Mouse (Mus musculus) MEL (cell line): ENCODE data around the gene Ubfd1. TPM values are rescaled to one million over a fixed set of nuclear protein-coding genes. Genes with fewer than 3 reads are reported as not detected.
A peak's percentile ranks its signal among the peaks of the same experiment; 100 is the strongest.

Experiments
- DNase-seq: peaks from one replicate; pipeline ENCODE4 v3.0.0; 2011; ENCODE audit warnings: low read depth, low spot score
- H3K27ac ChIP-seq: 2 replicates; pipeline ENCODE4 v1.5.1; 2012; ENCODE audit warnings: low read depth, mild to moderate bottlenecking, control low read depth, low read length, moderate library complexity; ENCODE audit not compliant: control insufficient read depth
- H3K27me3 ChIP-seq, 2 experiments: fragments of 150-350 bp in 1 of 2; sonication (generic) in 1 of 2; 2 replicates each; pipeline ENCODE4 v1.6.1; 2012; ENCODE audit warnings: low read length in 2 of 2, mild to moderate bottlenecking in 2 of 2, improper control_type of control experiment in 1 of 2, moderate library complexity in 1 of 2; ENCODE audit not compliant: insufficient read depth in 2 of 2, control insufficient read depth in 1 of 2
- H3K36me3 ChIP-seq, 2 experiments: 2 replicates each; pipeline ENCODE4 v1.6.1; 2012 to 2014; ENCODE audit warnings: low read length in 2 of 2, improper control_type of control experiment in 1 of 2, inconsistent platforms in 1 of 2, mild to moderate bottlenecking in 1 of 2; ENCODE audit not compliant: insufficient read depth in 2 of 2, control insufficient read depth in 1 of 2
- H3K4me1 ChIP-seq, 2 experiments: fragments of 150-350 bp in 1 of 2; sonication (generic) in 1 of 2; 2 replicates each; pipeline ENCODE4 v1.6.1; 2012; ENCODE audit warnings: low read length in 2 of 2, improper control_type of control experiment in 1 of 2, mild to moderate bottlenecking in 1 of 2; ENCODE audit not compliant: insufficient read depth in 2 of 2, control insufficient read depth in 1 of 2
- H3K4me3 ChIP-seq, 2 experiments: fragments of 150-350 bp in 1 of 2; sonication (generic) in 1 of 2; 2 replicates each; pipeline ENCODE4 v1.5.1; 2012; ENCODE audit warnings: low read depth in 2 of 2, low read length in 2 of 2, mild to moderate bottlenecking in 2 of 2, moderate library complexity in 2 of 2, control low read depth in 1 of 2, improper control_type of control experiment in 1 of 2; ENCODE audit not compliant: control insufficient read depth in 1 of 2, insufficient read depth in 1 of 2
- H3K79me2 ChIP-seq: 2 replicates; pipeline ENCODE4 v1.6.1; 2012; ENCODE audit warnings: mild to moderate bottlenecking, low read length, moderate library complexity; ENCODE audit not compliant: control insufficient read depth, poor library complexity, insufficient read depth
- H3K9ac ChIP-seq: 2 replicates; pipeline ENCODE4 v1.6.1; 2012; ENCODE audit warnings: low read depth, mild to moderate bottlenecking, control low read depth, low read length, moderate library complexity; ENCODE audit not compliant: control insufficient read depth, poor library complexity, severe bottlenecking
- H3K9me3 ChIP-seq: fragments of 150-350 bp; sonication (generic); replicated peaks from 2 replicates; pipeline ENCODE4 v1.6.1; 2012; ENCODE audit warnings: mild to moderate bottlenecking, low read length, improper control_type of control experiment, moderate library complexity; ENCODE audit not compliant: insufficient read depth
- BHLHE40 ChIP-seq: IDR thresholded peaks from 2 replicates; pipeline ENCODE4 v1.6.1; 2012; ENCODE audit warnings: low read depth, mild to moderate bottlenecking, inconsistent platforms, low read length, improper control_type of control experiment, borderline replicate concordance
- CHD1 ChIP-seq: IDR thresholded peaks from 2 replicates; pipeline ENCODE4 v1.6.1; 2012; ENCODE audit warnings: low read depth, mild to moderate bottlenecking, inconsistent platforms, low read length, improper control_type of control experiment
- CHD2 ChIP-seq: IDR thresholded peaks from 2 replicates; pipeline ENCODE4 v1.6.1; 2011; ENCODE audit warnings: low read length, improper control_type of control experiment
- CTCF ChIP-seq, 3 experiments: IDR thresholded peaks in 2 of 3; conservative IDR thresholded peaks in 1 of 3; 2 replicates each; pipeline ENCODE4 v1.5.1; 2011 to 2012; ENCODE audit warnings: low read length in 3 of 3, low read depth in 2 of 3, mild to moderate bottlenecking in 2 of 3, improper control_type of control experiment in 1 of 3, inconsistent platforms in 1 of 3, mixed read lengths in 1 of 3, moderate library complexity in 1 of 3; ENCODE audit not compliant: control insufficient read depth in 1 of 3, insufficient read depth in 1 of 3, poor library complexity in 1 of 3, severe bottlenecking in 1 of 3
- E2F4 ChIP-seq: IDR thresholded peaks from 2 replicates; pipeline ENCODE4 v1.6.1; 2011; ENCODE audit warnings: low read depth, low read length, improper control_type of control experiment, borderline replicate concordance
- ELF1 ChIP-seq: IDR thresholded peaks from 2 replicates; pipeline ENCODE4 v1.6.1; 2014; ENCODE audit warnings: low read depth, mild to moderate bottlenecking, inconsistent platforms, low read length, improper control_type of control experiment, moderate library complexity
- EP300 ChIP-seq, 2 experiments: IDR thresholded peaks; 2 replicates each; pipeline ENCODE4 v1.6.1; 2011; ENCODE audit warnings: improper control_type of control experiment in 2 of 2, low read length in 2 of 2, low read depth in 1 of 2, mild to moderate bottlenecking in 1 of 2
- ETS1 ChIP-seq: IDR thresholded peaks from 2 replicates; pipeline ENCODE4 v1.6.1; 2012; ENCODE audit warnings: low read depth, mild to moderate bottlenecking, inconsistent platforms, low read length, improper control_type of control experiment, moderate library complexity
- HCFC1 ChIP-seq: IDR thresholded peaks from 2 replicates; pipeline ENCODE4 v1.6.1; 2012; ENCODE audit warnings: low read depth, mild to moderate bottlenecking, inconsistent platforms, low read length, improper control_type of control experiment, moderate library complexity
- JUND ChIP-seq: IDR thresholded peaks from 2 replicates; pipeline ENCODE4 v1.6.1; 2011; ENCODE audit warnings: low read depth, mild to moderate bottlenecking, improper control_type of control experiment, low read length
- KAT2A ChIP-seq: conservative IDR thresholded peaks from 2 replicates; pipeline ENCODE4 v1.6.1; 2012; ENCODE audit warnings: low read depth, low read length, improper control_type of control experiment, inconsistent platforms
- MAFK ChIP-seq: IDR thresholded peaks from 2 replicates; pipeline ENCODE4 v1.6.1; 2011; ENCODE audit warnings: low read depth, mild to moderate bottlenecking, low read length, improper control_type of control experiment, borderline replicate concordance
- MAZ ChIP-seq: IDR thresholded peaks from 2 replicates; pipeline ENCODE4 v1.6.1; 2012; ENCODE audit warnings: low read depth, mild to moderate bottlenecking, inconsistent platforms, low read length, improper control_type of control experiment
- MYB ChIP-seq: IDR thresholded peaks from 2 replicates; pipeline ENCODE4 v1.6.1; 2011; ENCODE audit warnings: mild to moderate bottlenecking, low read depth, low read length, improper control_type of control experiment
- NELFE ChIP-seq: IDR thresholded peaks from 2 replicates; pipeline ENCODE4 v1.6.1; 2011; ENCODE audit warnings: low read depth, low read length, improper control_type of control experiment
- NRF1 ChIP-seq: IDR thresholded peaks from 2 replicates; pipeline ENCODE4 v1.6.1; 2014; ENCODE audit warnings: low read depth, mild to moderate bottlenecking, inconsistent platforms, low read length, improper control_type of control experiment, moderate library complexity; ENCODE audit not compliant: poor library complexity, insufficient read depth, severe bottlenecking
- POLR2A ChIP-seq, 2 experiments: IDR thresholded peaks; 2 replicates each; pipeline ENCODE4 v1.6.1; 2011 to 2012; ENCODE audit warnings: low read length in 2 of 2, mild to moderate bottlenecking in 2 of 2, control low read depth in 1 of 2, improper control_type of control experiment in 1 of 2, low read depth in 1 of 2, moderate library complexity in 1 of 2; ENCODE audit not compliant: control insufficient read depth in 1 of 2, insufficient read depth in 1 of 2, poor library complexity in 1 of 2
- POLR2AphosphoS2 ChIP-seq: IDR thresholded peaks from 2 replicates; pipeline ENCODE4 v1.6.1; 2011; ENCODE audit warnings: low read length, improper control_type of control experiment
- POLR2AphosphoS5 ChIP-seq: IDR thresholded peaks from 2 replicates; pipeline ENCODE4 v1.6.1; 2012; ENCODE audit warnings: low read depth, borderline replicate concordance, mild to moderate bottlenecking, inconsistent platforms, low read length, moderate library complexity, mixed read lengths
- UBTF ChIP-seq: IDR thresholded peaks from 2 replicates; pipeline ENCODE4 v1.6.1; 2012; ENCODE audit warnings: low read depth, mild to moderate bottlenecking, inconsistent platforms, low read length, improper control_type of control experiment, moderate library complexity, borderline replicate concordance; ENCODE audit not compliant: insufficient read depth
- ZMIZ1 ChIP-seq: IDR thresholded peaks from 2 replicates; pipeline ENCODE4 v1.6.1; 2012; ENCODE audit warnings: low read depth, mild to moderate bottlenecking, inconsistent platforms, low read length, improper control_type of control experiment, moderate library complexity
- ZNF384 ChIP-seq: IDR thresholded peaks from 2 replicates; pipeline ENCODE4 v1.6.1; 2012; ENCODE audit warnings: low read depth, mild to moderate bottlenecking, inconsistent platforms, low read length, improper control_type of control experiment
- polyA plus RNA-seq, 2 experiments: library from polyadenylated mRNA; stranded (reverse) in 1 of 2; unstranded in 1 of 2; fragments of >175 nt in 1 of 2; fragments of >200 nt in 1 of 2; gene quantifications; 2 replicates each; pipeline versions ENCODE4 v1.2.1 to v1.2.4; 2012; ENCODE audit warnings: low replicate concordance in 2 of 2, low read depth in 1 of 2; ENCODE audit not compliant: insufficient read length in 2 of 2, insufficient read depth in 1 of 2, missing spikeins in 1 of 2
- total RNA-seq: library from RNA; depleted of rRNA; stranded (reverse); fragments of 300-350 nt; gene quantifications from 2 replicates; pipeline ENCODE4 v1.2.3, GENCODE M21; 2012

Ubfd1 gene
- total and polyA plus RNA-seq, 3 experiments: 31.2 to 33.8 TPM; not detected in 1

GRCm38 (mm10) chr7:122056633-122057032 lies 10.3 kb upstream of the Ubfd1 start:
- Histone ChIP-seq H3K79me2 (no peaks in the 10 kb centered on the region), H3K9ac (no peak overlapping the region), H3K27me3 (no peaks in the 10 kb centered on the region), H3K27ac (no peak overlapping the region), H3K36me3 (peaks cover 0 to 3% of the 10 kb centered on the region in 2 experiments; a peak in 2 of 4 replicates), H3K9me3 (no peaks in the 10 kb centered on the region), H3K4me1 (no peaks in the 10 kb centered on the region), H3K4me3 (no peak overlapping the region)
- no peak for DNase-seq
- no peak for TF ChIP-seq CHD1
- TF ChIP-seq JUND: no peak
- no peak for TF ChIP-seq CHD2
- no peak for TF ChIP-seq MYB
- TF ChIP-seq HCFC1: no peak
- TF ChIP-seq NRF1: no peak

- Histone ChIP-seq H3K4me3 (peak overlapping the region; percentile 2 to 85; a peak in 3 of 4 replicates), H3K4me1 (peaks cover 5 to 6% of the 10 kb centered on the region in 2 experiments), H3K27ac (peak overlapping the region; percentile 59), H3K9me3 (no peaks in the 10 kb centered on the region), H3K27me3 (no peaks in the 10 kb centered on the region), H3K36me3 (peaks cover 6 to 22% of the 10 kb centered on the region in 2 experiments), H3K79me2 (peaks cover 30% of the 10 kb centered on the region)
- DNase-seq: no peak
- TF ChIP-seq ELF1 (no peak), EP300 (IDR thresholded peaks at IDR 0.05; ENCODE audit: low read depth in 1 of 2, low read length in 2 of 2) (no peak), BHLHE40 (no peak)
- TF ChIP-seq, all 39 proteins: peak for 0
- peak overlapping the region; percentile 93 for H3K9ac ChIP-seq
Observed at GRCm38 (mm10) chr7:122065656-122066055, 1.3 kb upstream of the Ubfd1 start.

GRCm38 (mm10) chr7:122066102-122066944 lies 652 bp upstream of the Ubfd1 start:
- peak overlapping the region; percentile 85 to 94 for H3K4me3 ChIP-seq
- DNase-seq: peak; percentile 74
- H3K9ac ChIP-seq: peak overlapping the region; percentile 93
- peaks cover 30% of the 10 kb centered on the region for H3K79me2 ChIP-seq
- TF ChIP-seq KAT2A (0 out of 2 replicates have a peak, but pooled peaks have one; percentile 24), JUND (no peak), ELF1 (peak; percentile 76), ETS1 (0 out of 2 replicates have a peak, but pooled peaks have one; percentile 39), MAZ (no peak), POLR2AphosphoS2 (peak; percentile 68), UBTF (0 out of 2 replicates have a peak, but pooled peaks have one; percentile 7), CTCF (IDR thresholded peaks at IDR 0.05 in 2 of 3, conservative IDR thresholded peaks at IDR 0.05 in 1 of 3; ENCODE audit: control insufficient read depth in 1 of 3, insufficient read depth in 1 of 3, low read depth in 2 of 3, low read length in 3 of 3, poor library complexity in 1 of 3, severe bottlenecking in 1 of 3) (no peak), E2F4 (0 out of 2 replicates have a peak, but pooled peaks have one; percentile 46), ZNF384 (no peak; the same call in 1 of the 2 replicates), ZMIZ1 (peak; percentile 85), EP300 (IDR thresholded peaks at IDR 0.05; ENCODE audit: low read depth in 1 of 2, low read length in 2 of 2) (peak in 1 of 2 experiments; percentile 26; a peak in 1 of 4 replicates), POLR2AphosphoS5 (no peak), POLR2A (IDR thresholded peaks at IDR 0.05; ENCODE audit: control insufficient read depth in 1 of 2, insufficient read depth in 1 of 2, low read depth in 1 of 2, low read length in 2 of 2, poor library complexity in 1 of 2) (peak in 1 of 2 experiments; percentile 46; a peak in 1 of 4 replicates), MAFK (0 out of 2 replicates have a peak, but pooled peaks have one; percentile 33), NELFE (peak; percentile 70)
- peaks cover 5 to 6% of the 10 kb centered on the region in 2 experiments for H3K4me1 ChIP-seq
- peak overlapping the region; percentile 59 for H3K27ac ChIP-seq
- peaks cover 3 to 22% of the 10 kb centered on the region in 2 experiments; a peak in 2 of 4 replicates for H3K36me3 ChIP-seq
- no peaks in the 10 kb centered on the region for H3K27me3 ChIP-seq
- H3K9me3 ChIP-seq: no peaks in the 10 kb centered on the region
